Mouse (Mus musculus): ENCODE measurements at regions not wholly inside any gene's neighbourhood (a gene's known extent, or its start where the extent isn't known, plus 50 kb on each side); places are given as distances from the start of the nearest gene placed in this dataset.

DNA sequence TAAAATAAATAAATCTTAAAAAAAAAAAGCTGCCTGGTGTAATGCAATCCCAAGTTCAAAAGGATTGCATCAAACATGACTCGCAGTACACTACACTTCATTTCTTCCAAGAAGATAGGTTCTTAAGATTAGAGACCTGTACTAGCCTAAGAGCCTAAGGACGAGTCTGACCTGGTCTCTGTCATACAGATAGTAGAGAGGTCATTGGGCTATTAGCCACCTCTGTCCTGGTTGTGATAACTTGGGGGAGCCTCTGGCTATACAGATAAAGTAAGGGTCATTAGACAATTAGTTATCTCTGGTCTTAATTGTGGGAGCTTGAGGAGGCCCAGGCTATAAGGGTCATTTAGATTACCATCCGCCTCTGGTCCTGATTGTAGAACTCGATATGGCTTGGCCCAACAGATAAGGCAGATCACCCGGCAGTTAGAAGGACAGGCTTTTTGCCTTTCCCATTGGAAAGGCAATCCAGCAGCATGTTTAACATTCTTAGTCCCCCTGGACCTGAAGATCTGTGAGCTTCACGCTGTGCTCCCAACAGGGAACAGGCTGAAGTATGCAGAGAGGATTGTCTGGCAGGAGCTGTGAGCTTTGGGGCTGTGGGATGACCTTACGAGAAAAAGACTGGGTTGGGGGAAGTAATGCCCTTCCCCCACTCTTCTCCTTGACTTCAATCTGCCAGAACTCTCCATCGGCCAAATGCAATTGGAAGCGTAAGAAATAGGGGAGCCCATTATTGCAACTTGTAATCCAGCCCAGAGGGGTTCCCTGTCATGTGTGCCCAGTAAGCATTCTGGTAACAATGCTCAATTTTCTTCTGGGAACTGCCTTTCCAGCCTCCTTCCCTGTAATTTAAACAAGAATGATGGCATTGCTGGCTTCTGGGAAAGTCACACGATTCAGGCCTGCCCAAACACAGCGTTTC lies 199.0 kb upstream of the Jmjd1c start:
- Histone ChIP-seq H3K4me3 (ENCODE audit: low read depth, low read length) (no peak overlapping the region), H3K27ac (ENCODE audit: low read depth, low read length) (no peak overlapping the region), H3K4me2 (replicated peaks; ENCODE audit: low read depth, low read length) (no peak overlapping the region), H3K9me3 (ENCODE audit: control insufficient read depth, low read length) (no peaks in the 10 kb centered on the region), H3K4me1 (replicated peaks; ENCODE audit: control insufficient read depth, insufficient read depth, low read length) (0 out of 2 replicates have a peak, but pooled peaks cover 2% of the 10 kb centered on the region), H3K27me3 (ENCODE audit: control insufficient read depth, insufficient read depth, low read length) (no peaks in the 10 kb centered on the region), H3K9ac (ENCODE audit: low read depth, low read length) (no peak overlapping the region), H3K36me3 (ENCODE audit: control insufficient read depth, insufficient read depth, low read length) (no peaks in the 10 kb centered on the region)
- 27% methylated on average over 11 of the region's 11 CpGs for whole genome bisulfite sequencing
- ATAC-seq (ENCODE audit: low FRiP score), result no peak
- DNase-seq (ENCODE audit: low spot score), result no peak

DNA sequence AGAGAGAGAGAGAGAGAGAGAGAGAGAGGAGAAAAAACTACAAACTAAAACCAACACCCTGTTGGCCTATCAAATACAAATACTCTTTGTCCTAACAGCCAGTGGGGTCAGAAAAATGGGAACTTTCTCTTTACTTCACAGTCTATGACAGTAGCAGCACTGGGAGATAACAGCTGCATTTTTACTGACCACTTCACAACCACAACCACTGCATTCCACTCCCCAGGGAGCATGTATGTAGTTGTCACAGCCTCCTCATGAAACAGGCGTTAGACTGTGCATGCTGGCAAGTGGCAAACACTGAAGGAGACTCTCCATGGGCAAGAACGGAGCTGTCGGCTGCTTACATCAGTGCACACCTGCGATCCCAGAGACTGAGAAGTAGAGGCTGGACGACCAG lies 196.2 kb upstream of the Jmjd1c start:
- WGBS, result 91% methylated on average over 5 of the region's 5 CpGs
- DNase-seq (ENCODE audit: low spot score) (no peak), ATAC-seq (ENCODE audit: low FRiP score) (no peak)
- no peak overlapping the region for H3K9ac ChIP-seq (ENCODE audit: low read depth, low read length)
- no peak overlapping the region for H3K4me3 ChIP-seq (ENCODE audit: low read depth, low read length)
- no peaks in the 10 kb centered on the region for H3K36me3 ChIP-seq (ENCODE audit: control insufficient read depth, insufficient read depth, low read length)
- no peaks in the 10 kb centered on the region for H3K27me3 ChIP-seq (ENCODE audit: control insufficient read depth, insufficient read depth, low read length)
- no peaks in the 10 kb centered on the region for H3K9me3 ChIP-seq (ENCODE audit: control insufficient read depth, low read length)
- H3K4me2 ChIP-seq (replicated peaks; ENCODE audit: low read depth, low read length), result no peak overlapping the region
- 0 out of 2 replicates have a peak, but pooled peaks cover 2% of the 10 kb centered on the region for H3K4me1 ChIP-seq (replicated peaks; ENCODE audit: control insufficient read depth, insufficient read depth, low read length)
- H3K27ac ChIP-seq (ENCODE audit: low read depth, low read length), result no peak overlapping the region

DNA sequence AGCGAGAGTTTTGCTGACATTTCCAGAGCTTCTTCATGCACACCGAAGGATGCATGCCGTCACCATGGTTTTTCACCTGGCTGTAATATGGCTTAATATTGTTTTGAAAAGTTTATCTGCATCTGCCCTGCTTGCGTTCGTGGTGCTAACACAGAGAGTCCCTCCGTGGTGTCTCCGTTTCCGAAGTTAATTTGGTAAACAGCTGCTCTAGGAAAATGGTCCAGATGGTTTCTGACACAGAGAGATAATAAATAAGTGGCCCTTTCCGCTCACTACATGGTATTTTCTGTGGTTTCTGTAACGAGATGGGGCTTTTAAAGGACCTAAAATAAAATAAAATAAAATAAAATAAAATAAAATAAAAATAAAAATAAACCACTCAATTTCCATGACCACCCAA lies 195.1 kb upstream of the Jmjd1c start:
- no peak overlapping the region for H3K27ac ChIP-seq (ENCODE audit: low read depth, low read length)
- WGBS, result 74% methylated on average over 10 of the region's 10 CpGs
- DNase-seq (ENCODE audit: low spot score), result no peak
- no peaks in the 10 kb centered on the region for H3K9me3 ChIP-seq (ENCODE audit: control insufficient read depth, low read length)
- H3K4me2 ChIP-seq (replicated peaks; ENCODE audit: low read depth, low read length), result no peak overlapping the region
- H3K4me1 ChIP-seq (replicated peaks; ENCODE audit: control insufficient read depth, insufficient read depth, low read length), result 0 out of 2 replicates have a peak, but pooled peaks cover 2% of the 10 kb centered on the region
- no peak overlapping the region for H3K4me3 ChIP-seq (ENCODE audit: low read depth, low read length)
- no peaks in the 10 kb centered on the region for H3K36me3 ChIP-seq (ENCODE audit: control insufficient read depth, insufficient read depth, low read length)
- no peaks in the 10 kb centered on the region for H3K27me3 ChIP-seq (ENCODE audit: control insufficient read depth, insufficient read depth, low read length)
- no peak for ATAC-seq (ENCODE audit: low FRiP score)
- no peak overlapping the region for H3K9ac ChIP-seq (ENCODE audit: low read depth, low read length)

DNA sequence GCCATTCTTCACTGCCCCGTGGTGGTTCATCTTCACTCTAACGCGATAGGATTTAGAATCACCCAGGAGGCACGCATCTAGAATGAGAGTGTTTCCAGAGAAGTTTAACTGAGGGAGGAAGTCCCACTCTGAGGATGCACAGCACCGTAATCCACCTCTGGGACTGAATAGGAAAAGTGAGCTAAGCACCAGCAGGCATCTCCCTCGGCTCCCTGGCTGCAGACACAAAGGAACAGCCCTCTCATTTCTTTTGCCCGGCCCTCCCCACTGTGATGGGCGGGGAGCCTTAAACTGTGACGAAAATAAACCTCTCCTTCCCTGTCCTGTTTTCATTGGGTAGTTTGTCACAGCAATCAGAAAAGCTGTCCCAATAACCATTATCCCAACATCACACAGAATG lies 194.1 kb upstream of the Jmjd1c start:
- WGBS, result 3% methylated on average over 9 of the region's 9 CpGs
- H3K4me2 ChIP-seq (replicated peaks; ENCODE audit: low read depth, low read length), result peak overlapping the region; percentile 26
- DNase-seq (ENCODE audit: low spot score) (peak; percentile 42), ATAC-seq (ENCODE audit: low FRiP score) (peak; percentile 57; the same call in 1 of the 2 replicates)
- H3K27ac ChIP-seq (ENCODE audit: low read depth, low read length), result no peak overlapping the region
- H3K4me1 ChIP-seq (replicated peaks; ENCODE audit: control insufficient read depth, insufficient read depth, low read length), result 0 out of 2 replicates have a peak, but pooled peaks cover 2% of the 10 kb centered on the region
- H3K9ac ChIP-seq (ENCODE audit: low read depth, low read length), result peak overlapping the region; percentile 2; the same call in 1 of the 2 replicates
- no peaks in the 10 kb centered on the region for H3K9me3 ChIP-seq (ENCODE audit: control insufficient read depth, low read length)
- no peaks in the 10 kb centered on the region for H3K27me3 ChIP-seq (ENCODE audit: control insufficient read depth, insufficient read depth, low read length)
- no peaks in the 10 kb centered on the region for H3K36me3 ChIP-seq (ENCODE audit: control insufficient read depth, insufficient read depth, low read length)
- peak overlapping the region; percentile 10; the same call in 1 of the 2 replicates for H3K4me3 ChIP-seq (ENCODE audit: low read depth, low read length)

DNA sequence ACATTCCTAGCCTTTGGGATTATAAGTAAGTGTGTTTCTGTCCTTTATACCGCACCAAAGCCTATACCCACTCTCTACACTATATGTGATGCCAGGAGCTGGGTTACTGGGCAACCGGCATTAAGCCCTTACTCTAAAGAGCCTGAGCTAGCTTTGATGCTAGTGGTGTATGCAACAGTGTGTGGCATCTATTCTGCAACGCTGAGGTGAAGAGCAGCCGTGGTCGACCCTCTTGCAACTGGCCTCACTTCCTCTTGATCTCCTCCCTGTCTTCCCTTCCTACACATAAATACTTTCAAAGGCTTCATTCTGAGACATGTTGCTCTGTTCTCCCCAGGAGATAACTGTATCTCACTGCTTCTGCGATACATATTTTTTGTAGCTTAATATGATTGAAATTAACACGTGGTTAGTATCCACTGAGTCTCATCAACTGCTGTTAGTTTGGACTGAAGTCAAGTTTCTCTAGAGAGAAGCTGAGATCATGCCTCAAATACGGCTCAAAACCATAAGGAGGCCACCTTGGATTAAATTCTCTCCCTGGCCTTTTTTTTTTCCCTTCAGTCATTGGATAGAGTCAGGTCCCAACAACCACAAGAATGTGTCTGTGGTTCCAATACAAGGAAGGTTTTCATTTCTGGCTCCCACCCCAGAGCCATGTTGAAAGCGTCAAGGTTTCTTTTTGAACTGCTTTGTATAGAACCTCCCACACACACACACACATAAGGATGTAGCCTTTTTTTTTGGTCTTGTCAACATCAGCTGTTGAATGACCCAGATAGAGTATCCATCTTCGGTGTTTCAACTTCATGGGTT lies 191.2 kb upstream of the Jmjd1c start:
- ATAC-seq (ENCODE audit: low FRiP score) (no peak), DNase-seq (ENCODE audit: low spot score) (no peak)
- Histone ChIP-seq H3K27ac (ENCODE audit: low read depth, low read length) (no peak overlapping the region), H3K4me3 (ENCODE audit: low read depth, low read length) (no peak overlapping the region), H3K36me3 (ENCODE audit: control insufficient read depth, insufficient read depth, low read length) (no peaks in the 10 kb centered on the region), H3K27me3 (ENCODE audit: control insufficient read depth, insufficient read depth, low read length) (no peaks in the 10 kb centered on the region), H3K4me2 (replicated peaks; ENCODE audit: low read depth, low read length) (no peak overlapping the region), H3K4me1 (replicated peaks; ENCODE audit: control insufficient read depth, insufficient read depth, low read length) (0 out of 2 replicates have a peak, but pooled peaks cover 2% of the 10 kb centered on the region), H3K9me3 (ENCODE audit: control insufficient read depth, low read length) (no peaks in the 10 kb centered on the region), H3K9ac (ENCODE audit: low read depth, low read length) (no peak overlapping the region)
- WGBS, result 91% methylated on average over 10 of the region's 10 CpGs

DNA sequence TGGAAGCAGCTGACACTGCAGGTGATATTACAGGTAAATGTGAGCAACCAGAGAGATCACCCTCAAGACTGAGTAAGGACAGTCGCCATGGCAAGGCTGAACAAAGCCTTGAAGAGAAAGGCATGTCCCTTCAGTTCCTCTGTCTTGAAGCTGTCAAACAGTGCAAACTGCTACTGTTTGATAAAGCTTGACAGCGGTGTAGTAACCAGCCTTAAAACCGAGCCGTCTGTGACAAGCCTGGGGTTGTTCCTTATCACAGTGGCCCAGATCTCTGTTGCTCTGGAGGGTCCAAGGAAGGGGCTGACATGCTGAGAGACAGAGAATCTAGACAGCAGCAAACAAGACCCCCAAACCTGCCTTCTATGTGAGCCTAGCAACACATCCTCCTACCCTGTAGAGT lies 188.1 kb upstream of the Jmjd1c start:
- H3K36me3 ChIP-seq (ENCODE audit: control insufficient read depth, insufficient read depth, low read length), result no peaks in the 10 kb centered on the region
- no peak for ATAC-seq (ENCODE audit: low FRiP score)
- no peak overlapping the region for H3K4me2 ChIP-seq (replicated peaks; ENCODE audit: low read depth, low read length)
- no peak overlapping the region for H3K27ac ChIP-seq (ENCODE audit: low read depth, low read length)
- H3K4me1 ChIP-seq (replicated peaks; ENCODE audit: control insufficient read depth, insufficient read depth, low read length), result 0 out of 2 replicates have a peak, but pooled peaks cover 2% of the 10 kb centered on the region
- DNase-seq (ENCODE audit: low spot score), result no peak
- H3K27me3 ChIP-seq (ENCODE audit: control insufficient read depth, insufficient read depth, low read length), result no peaks in the 10 kb centered on the region
- H3K4me3 ChIP-seq (ENCODE audit: low read depth, low read length), result no peak overlapping the region
- no peak overlapping the region for H3K9ac ChIP-seq (ENCODE audit: low read depth, low read length)
- 73% methylated on average over 4 of the region's 4 CpGs for WGBS
- no peaks in the 10 kb centered on the region for H3K9me3 ChIP-seq (ENCODE audit: control insufficient read depth, low read length)

DNA sequence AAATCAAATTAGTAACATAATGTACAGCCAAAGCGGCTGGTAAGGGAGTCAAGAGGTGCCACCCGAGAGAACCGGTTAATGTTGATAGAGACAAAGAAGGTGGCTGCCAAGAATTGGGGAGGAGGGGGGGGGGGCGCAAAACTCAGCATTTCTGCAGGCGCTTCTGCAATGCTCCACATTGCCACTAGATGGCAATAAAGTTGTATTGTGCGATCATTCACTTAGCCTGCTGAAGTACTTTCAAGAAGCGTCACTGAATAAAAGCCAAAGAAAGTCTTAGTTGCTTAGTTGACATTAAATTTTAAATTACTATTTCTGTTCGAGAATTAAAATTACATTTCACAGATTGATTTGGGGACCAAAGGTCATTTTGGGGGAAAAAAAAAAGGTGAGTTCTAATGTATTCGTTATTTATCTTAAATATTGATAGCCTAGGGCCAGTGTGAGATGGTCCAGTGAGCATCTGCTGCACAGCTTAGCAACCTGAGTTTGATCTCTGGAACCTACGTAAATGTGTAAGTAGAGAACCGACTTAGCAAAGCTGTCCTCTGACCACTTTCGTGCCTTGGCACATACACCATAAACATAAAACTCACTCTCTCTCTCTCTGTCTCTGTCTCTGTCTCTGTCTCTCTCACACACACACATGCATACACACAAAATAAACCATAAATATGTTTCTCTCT lies 186.6 kb upstream of the Jmjd1c start:
- WGBS, result 19% methylated on average over 12 of the region's 12 CpGs
- H3K9me3 ChIP-seq (ENCODE audit: control insufficient read depth, low read length), result no peaks in the 10 kb centered on the region
- DNase-seq (ENCODE audit: low spot score) (peak; percentile 87), ATAC-seq (ENCODE audit: low FRiP score) (peak; percentile 34; the same call in 1 of the 2 replicates)
- no peaks in the 10 kb centered on the region for H3K36me3 ChIP-seq (ENCODE audit: control insufficient read depth, insufficient read depth, low read length)
- H3K9ac ChIP-seq (ENCODE audit: low read depth, low read length), result no peak overlapping the region
- peaks cover 4% of the 10 kb centered on the region for H3K4me1 ChIP-seq (replicated peaks; ENCODE audit: control insufficient read depth, insufficient read depth, low read length)
- no peaks in the 10 kb centered on the region for H3K27me3 ChIP-seq (ENCODE audit: control insufficient read depth, insufficient read depth, low read length)
- no peak overlapping the region for H3K27ac ChIP-seq (ENCODE audit: low read depth, low read length)
- H3K4me2 ChIP-seq (replicated peaks; ENCODE audit: low read depth, low read length), result no peak overlapping the region
- H3K4me3 ChIP-seq (ENCODE audit: low read depth, low read length), result no peak overlapping the region

DNA sequence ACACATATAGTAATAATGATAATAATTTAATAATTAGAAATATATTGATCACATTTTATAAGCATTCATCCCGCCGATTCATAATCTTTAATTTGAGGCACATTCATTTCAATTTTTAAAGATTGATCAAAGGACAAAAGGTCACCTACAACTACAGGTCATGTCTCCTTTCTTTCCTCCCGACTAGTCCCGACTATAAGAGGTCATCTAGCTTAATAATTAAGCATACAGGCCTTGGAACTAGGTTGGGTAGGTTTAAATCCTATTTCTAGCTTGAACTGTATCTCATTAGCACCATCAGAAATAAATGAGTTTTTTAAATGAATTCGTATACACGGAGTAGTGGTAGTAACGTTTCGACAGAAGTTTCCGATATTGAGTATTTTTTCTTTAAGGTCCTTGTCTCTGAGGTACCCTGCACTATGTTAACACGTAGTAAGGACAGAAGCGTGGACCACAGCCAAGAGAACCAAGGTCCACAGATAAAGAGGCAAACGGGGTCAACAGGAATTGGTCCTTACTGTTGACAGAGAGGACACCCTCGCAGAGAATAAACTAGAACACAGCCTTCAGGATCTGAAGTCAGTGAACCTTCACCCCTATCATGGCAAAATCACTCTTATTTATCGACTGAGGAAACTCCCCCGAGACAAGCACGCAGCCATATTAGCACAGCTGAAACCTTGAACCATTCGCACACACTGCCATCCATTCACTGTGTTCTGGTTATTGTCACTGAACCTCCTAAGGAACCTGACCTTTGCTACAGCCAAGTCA lies 185.8 kb upstream of the Jmjd1c start:
- ATAC-seq (ENCODE audit: low FRiP score) (no peak), DNase-seq (ENCODE audit: low spot score) (no peak)
- H3K4me1 ChIP-seq (replicated peaks; ENCODE audit: control insufficient read depth, insufficient read depth, low read length), result peaks cover 8% of the 10 kb centered on the region
- no peaks in the 10 kb centered on the region for H3K36me3 ChIP-seq (ENCODE audit: control insufficient read depth, insufficient read depth, low read length)
- 72% methylated on average over 17 of the region's 17 CpGs for WGBS
- H3K4me3 ChIP-seq (ENCODE audit: low read depth, low read length), result no peak overlapping the region
- H3K9ac ChIP-seq (ENCODE audit: low read depth, low read length), result no peak overlapping the region
- no peak overlapping the region for H3K4me2 ChIP-seq (replicated peaks; ENCODE audit: low read depth, low read length)
- no peaks in the 10 kb centered on the region for H3K9me3 ChIP-seq (ENCODE audit: control insufficient read depth, low read length)
- H3K27me3 ChIP-seq (ENCODE audit: control insufficient read depth, insufficient read depth, low read length), result no peaks in the 10 kb centered on the region
- no peak overlapping the region for H3K27ac ChIP-seq (ENCODE audit: low read depth, low read length)

Data from hindbrain, embryonic 11.5 days (tissue).